Mouse (Mus musculus): ENCODE results near the gene Lfng.

Lfng gene

DNA sequence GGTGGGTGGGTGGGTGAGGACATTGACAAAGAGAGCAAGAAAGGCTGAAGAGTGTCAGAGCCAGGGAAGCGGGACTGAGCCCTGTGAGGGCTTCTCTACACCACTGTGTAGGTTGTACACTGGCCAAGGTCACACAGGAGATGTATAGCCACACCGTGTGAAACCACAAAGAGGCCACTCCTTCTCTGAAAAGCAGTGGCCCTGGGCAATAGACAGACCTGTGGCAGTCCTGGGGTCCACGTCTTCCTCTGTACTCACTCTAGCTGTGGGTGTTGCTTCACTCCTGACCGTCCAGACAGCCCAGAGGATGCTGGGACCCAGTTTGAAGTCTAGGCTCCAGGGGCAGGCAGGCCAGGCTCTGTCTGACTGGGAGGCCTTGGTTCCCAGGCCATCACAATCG lies 12.3 kb upstream of the Lfng start:
- DNase-seq (ENCODE audit: low spot score) = no peak

DNA sequence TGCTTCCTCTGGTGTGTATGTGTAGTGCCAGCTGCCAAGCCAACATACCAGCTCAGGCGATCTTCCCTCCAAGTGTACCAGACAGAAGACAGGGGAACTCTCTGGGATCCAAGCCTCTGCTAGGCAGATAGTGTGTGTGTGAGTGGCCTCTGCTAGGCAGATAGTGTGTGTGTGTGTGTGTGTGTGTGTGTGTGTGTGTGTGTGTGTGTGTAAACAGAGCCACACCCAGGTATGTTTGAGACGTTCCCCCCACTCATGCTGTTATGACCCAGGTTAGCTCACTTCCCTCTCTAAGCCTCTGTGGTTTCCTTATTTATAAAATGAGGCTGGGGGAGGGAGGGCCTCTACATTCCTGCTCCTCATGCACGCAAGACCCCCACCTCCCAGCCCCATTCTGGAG lies 10.7 kb upstream of the Lfng start:
- DNase-seq (ENCODE audit: low spot score) = no peak

DNA sequence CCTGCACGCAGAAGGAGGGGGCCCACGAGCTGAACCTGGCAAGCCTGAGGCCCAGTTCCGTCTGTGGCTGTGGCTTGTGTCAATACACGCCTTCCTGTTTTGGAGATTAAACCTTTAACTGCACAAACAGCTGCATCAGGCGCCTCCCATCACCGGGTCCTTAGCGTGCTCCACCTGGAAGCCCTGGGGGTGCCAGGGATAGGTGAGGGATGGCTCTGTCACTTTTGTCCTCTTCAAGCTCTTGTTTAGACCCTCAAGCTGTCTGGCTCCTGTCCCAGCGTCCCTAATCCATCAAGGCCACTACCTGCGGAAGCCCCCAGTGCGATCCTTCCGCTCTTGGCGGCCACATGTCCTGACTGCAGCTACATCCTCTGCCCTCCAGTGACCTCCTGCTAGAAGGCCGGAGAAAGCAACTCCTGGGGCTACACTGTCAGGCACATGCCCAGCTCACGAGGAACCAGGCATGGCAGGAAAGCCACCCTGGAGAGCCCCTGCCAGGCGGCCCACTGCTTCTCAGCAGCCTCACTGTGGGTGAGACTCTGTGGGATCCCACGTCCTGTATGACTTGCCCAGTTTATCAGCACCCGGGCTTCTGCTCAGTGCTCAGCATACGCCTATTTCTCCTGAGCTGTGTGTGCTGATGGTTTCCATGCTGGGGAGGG lies 10.1 kb upstream of the Lfng start:
- DNase-seq (ENCODE audit: low spot score) = peak; percentile 60

DNA sequence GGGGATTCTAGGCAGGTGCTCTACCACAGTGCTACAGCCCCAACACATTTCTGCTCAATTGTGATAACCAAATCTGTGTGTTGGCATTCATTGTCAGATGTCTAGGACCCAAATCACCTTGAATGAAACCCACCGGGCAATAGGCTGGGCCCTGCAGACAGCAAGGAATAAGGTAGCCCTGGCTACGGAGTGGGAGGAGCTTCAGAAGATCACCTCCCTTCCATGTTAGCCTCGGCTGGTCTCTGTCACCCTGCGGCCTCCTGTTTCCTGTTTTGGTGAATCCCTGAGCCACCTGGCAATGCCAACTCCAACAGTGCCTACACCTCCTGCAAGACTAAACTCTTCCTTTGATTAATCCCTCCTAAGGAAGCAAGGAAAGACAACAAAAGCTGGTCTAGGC lies 9.3 kb upstream of the Lfng start:
- no peak for DNase-seq (ENCODE audit: low spot score)

DNA sequence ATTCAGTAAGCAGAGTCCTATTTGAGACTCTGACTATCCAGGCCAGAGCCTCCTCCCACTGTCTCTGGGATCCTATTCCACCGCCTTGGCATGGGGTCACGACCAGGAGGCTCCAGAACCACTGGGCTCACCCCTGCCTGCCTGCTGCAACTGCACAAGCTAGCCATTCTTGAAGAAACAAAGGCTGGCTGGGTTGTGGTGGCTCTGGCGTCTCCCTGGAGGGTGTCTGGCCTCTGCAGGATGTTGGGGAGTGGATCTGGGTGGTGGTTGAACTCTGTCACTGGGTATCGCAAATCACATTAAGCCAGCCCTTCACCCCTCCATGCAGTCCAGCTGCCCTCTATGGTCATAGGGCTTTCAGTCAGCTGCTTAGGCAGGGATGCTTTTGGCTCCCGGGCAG lies 7.2 kb upstream of the Lfng start:
- no peak for DNase-seq (ENCODE audit: low spot score)

DNA sequence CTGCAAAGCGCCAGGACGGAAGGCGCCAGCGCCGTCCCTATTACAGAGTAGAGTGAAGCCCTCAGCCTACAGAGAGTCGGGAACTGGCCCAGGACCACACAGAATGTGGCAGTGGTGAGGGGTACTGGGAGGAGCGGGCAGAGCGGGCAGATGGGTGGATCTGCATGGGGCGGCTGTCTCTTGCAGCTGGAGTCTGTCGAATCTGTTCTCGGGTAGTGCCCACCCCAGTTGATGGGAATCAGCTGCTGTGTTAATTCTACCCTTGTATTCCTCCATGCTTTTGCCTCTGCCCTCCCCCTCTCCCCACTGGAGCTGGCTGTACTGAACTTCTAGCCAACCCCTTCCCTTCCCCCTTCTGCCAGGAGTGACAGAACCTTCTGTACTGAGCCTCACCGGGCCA lies 5.4 kb upstream of the Lfng start:
- DNase-seq (ENCODE audit: low spot score) = no peak

DNA sequence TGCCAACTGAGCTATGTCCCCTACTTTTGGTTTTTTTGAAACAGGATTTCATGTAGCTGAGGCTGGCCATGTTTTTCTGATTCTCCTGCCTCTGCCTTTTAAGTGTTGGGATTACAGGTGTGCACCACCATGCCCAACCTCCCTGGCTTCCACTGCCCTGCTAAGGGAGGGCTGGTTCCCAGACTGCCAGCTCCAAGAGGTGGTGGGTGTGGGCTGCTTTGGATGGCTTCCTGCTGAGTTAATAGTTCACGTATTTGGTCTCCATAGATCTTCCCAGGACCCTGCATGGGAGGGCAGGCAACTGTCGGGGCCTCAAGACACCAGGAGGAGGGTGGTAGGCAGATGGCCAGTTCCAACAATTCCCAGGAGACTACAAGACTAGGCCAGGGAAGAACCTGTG lies 4.6 kb upstream of the Lfng start:
- DNase-seq (ENCODE audit: low spot score) = no peak

DNA sequence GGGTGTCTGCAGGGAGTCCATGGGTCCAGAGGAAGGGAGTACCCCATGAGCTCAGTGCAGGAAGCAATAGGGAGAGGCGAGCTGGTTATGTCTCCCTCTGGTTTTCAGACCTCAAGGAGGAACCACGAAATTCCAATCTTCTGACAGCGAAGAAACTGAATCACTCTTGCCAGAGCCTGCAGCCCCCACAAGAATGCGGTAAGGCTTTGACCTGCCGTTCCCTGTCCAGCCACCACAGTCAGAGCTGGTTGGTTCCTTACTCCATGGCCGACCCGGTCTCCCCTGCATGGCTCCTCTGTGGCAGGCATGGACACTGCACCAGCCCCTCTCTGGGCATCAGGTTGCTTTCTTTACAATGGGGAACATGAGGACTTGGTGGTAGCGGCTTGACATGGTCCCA lies 2.7 kb upstream of the Lfng start:
- no peak for DNase-seq (ENCODE audit: low spot score)

DNA sequence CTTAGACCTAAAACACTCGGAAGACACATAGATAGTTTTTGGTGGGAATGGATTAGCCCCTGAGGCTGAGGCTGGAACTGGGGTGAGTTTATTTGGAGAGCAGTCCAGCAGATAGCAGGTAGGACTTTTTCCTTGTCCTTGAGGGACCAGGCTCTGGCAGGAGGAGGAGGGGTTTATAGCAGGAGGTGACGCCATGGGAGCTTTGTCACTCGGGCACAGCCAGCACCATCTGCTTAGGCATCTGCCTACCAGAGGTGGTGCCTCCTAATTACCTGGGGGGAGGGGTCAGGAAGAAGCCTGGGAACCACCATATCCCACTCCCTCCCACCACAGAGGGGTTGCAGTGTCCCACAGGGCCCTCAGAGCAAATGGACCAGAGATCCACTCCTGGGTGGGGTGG lies 1.9 kb upstream of the Lfng start:
- DNase-seq (ENCODE audit: low spot score) = no peak

DNA sequence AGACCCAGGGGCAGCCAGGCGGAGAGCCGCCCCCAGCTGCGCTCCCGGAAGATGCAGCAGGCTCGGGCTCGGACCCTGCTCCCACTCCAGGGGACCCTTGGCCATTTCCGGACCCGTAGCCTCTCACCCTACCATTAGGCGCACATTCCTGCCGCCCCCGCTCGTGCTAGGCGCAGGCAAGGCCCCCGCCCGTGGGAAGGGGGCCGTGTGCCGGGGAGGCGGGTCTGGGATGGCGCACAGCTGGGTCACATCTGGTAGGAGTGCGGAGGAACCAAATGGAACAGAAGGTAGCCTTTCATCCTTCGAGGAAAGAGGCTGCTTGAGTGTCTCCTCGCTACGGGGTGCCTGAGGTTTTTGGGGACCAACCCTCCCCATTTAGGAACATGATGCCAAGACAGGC lies 734 bp upstream of the Lfng start:
- DNase-seq (ENCODE audit: low spot score) = no peak

DNA sequence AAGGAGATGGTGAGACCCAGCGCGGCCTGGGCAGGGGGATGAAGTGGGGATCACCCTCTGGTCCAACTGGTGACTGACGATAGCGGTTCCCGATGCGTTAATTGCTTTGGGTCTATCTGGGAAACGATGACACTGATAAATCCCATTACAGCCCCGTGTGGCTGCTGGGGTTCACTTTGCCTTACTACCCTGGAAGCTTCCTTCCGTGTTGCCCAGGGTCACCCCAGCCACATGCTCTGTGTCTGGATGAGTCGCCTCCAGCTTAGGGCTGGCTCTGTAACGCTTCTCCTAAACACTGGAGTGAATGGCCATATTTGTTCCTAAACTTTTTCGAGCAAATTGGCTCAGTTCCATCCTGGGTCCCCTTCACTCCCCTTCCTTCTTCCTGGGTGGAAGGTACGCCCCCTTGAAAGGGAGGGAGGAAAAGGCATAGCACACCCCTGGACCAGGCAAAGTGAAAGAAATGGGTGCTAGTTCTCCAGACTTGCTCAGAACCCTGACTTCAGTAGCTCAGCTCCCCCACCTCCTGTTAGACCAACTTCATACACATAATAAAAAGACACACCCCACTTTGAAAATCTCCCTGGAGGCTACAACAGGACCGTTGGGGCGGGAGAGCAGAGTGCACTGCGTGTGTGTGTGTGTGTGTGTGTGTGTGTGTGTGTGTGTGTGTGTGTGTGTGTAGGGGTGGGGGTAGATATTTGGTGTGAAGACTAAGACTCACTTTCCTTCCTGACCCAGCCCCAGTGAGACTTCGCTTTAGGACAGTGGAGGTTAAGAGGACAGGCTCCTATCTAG lies 915 bp downstream of the Lfng start:
- DNase-seq (ENCODE audit: low spot score) = no peak

DNA sequence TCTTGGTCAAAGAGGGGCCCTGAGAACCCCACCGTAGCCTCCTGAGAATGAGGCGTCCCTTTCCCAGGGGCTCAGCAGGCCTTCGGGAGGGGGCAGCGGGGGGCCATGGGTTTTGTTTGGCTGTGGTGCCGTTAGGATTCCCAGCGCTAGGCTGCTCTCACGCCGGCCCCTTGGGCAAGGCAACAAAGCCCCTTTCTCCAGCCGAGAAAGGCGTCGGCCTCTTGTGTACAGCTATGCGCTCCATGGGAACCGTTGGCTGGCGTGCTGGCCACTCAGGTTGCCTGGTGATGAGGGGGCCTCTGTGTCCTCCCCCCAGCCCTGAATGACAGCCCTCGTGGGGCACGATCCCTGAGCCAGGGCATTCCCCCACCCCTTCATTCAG lies 1.5 kb downstream of the Lfng start:
- no peak for DNase-seq (ENCODE audit: low spot score)

DNA sequence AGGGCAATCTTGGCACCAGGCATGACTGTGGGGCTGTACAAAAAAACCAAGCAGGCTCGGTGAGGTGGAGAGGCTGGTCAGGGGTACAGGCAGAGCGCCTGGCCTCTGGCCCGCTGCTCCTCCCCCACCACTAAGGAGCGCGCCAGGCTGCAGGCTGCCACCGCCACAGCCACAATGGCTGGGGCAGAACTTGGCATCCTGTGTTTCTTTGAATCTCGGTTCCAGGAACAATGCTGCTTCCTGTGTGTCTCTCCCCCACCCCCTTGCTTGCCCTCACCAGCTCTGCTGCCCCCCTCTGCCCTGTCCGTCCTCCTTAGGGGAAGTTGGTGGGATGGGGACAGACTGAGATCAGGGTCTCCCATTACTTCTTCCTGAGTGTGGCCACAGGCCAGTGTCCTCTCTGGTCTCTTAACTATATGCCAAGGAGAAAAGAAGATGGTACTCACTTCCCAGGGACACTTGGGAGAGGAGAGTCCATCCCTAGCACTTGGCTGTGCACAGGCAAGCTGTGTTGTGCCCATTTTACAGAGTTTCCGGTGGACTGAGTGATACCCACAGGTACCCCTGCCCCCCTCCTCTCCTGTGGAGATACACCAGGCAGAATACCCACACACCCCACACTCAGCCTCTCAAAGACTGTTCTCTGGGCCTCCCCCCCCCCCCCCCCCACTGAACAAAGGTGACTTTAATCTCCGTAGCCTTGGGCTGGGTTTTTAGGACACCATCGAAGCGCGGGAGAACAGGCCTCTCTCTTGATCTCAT lies 2.6 kb downstream of the Lfng start:
- no peak for DNase-seq (ENCODE audit: low spot score)

DNA sequence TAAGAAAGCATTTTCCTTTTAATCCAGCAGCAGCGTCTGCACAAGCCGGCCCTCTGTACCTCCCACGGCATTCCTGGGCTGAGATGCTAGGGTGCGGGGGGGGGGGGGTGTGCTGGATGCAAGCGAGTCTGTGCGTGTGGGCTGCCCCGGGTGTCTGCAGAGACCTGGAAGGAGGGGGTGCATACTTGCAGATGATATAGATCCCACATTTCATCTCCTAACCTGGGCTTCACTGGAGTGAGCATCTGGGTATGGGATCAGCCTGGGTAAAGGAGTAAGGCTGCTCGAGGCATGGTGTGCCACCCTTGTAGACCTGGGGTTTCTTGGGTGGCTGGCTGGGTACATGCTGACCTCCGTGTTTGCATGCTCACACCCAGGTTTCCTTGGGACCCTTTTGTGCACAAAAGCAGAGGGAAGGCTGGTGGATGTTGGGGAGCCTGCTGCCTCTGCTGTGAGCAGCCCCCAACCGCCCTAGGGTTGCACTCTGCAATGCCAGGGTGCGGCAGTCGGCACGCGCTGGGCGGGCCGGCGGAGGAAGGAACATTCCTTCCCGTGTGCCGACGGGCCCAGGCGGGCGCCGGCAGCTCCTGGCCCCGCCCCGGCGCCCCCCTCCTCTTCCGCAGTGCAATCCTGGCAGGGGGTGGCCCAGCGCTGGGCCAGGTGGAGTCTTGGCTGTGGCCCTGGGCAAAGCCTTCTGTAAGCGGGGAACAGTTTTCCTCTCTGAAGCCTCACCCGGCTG lies 3.3 kb downstream of the Lfng start:
- DNase-seq (ENCODE audit: low spot score) = no peak

DNA sequence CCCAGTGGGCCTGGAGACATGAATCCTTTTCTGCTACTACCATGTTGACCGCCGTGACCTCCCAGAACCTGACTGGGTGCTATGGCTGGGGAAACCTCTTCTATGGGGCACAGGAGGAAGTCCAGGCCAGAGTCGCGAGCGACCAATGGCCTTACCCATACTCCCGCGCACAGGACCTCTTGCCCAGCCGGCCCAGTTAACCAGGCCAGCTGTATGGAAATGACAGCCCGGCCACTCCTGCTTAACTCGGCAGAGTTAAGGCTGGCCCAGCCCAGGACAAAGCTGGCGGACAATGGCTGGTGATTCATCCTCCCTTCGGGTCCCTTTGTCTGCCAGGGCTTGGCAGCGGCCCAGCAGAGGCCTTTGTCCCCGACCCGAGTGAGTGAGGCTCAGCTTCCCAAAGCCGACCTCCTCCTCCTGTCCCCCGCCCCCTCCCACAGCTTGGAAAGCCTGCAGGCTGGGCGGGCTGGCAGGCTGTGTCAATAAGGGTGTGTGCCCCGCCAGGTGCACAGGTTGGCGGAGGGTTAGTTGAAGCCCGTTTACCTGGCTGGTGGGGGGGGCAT lies 4.0 kb downstream of the Lfng start:
- DNase-seq (ENCODE audit: low spot score) = no peak

DNA sequence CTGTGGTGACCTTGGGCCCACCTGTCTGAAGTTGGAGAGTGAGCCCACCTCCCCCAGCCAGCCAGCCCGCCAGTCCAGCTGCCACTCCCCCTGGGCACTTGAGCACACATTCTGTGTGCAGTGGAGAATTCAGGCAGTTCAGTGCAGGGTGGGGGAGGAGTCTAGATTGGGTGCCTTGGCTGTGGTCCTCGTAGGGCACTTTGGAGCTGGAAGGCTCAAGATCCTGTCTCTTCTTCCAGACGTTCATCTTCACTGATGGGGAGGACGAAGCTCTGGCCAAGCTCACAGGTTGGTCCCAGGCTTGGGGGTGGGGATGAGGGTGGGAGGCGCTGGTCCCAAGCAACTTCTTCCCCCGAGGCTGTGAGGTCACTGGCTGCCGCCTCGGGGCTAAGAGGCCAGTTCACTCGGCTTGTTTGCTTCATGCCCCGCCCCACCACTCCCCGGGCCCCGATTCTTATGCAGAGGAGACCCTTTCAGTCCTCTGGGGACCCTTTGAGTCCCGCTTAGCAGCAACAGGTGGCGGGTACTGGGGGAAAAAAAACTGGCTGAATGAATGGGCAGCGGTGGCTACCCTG lies 4.6 kb downstream of the Lfng start:
- no peak for DNase-seq (ENCODE audit: low spot score)

DNA sequence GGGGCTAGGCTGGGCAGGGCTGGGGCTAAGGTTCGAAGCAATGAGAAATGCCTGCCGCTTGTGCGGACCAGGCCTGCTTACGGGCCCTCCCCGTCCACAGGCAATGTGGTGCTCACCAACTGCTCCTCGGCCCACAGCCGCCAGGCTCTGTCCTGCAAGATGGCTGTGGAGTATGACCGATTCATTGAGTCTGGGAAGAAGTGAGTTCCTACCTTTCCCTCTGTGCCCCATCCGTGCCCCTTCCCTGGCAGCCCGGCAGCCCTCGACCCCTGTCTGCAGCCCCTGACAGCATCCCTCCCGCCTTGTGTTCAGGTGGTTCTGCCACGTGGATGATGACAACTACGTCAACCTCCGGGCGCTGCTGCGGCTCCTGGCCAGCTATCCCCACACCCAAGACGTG lies 5.1 kb downstream of the Lfng start:
- no peak for DNase-seq (ENCODE audit: low spot score)

DNA sequence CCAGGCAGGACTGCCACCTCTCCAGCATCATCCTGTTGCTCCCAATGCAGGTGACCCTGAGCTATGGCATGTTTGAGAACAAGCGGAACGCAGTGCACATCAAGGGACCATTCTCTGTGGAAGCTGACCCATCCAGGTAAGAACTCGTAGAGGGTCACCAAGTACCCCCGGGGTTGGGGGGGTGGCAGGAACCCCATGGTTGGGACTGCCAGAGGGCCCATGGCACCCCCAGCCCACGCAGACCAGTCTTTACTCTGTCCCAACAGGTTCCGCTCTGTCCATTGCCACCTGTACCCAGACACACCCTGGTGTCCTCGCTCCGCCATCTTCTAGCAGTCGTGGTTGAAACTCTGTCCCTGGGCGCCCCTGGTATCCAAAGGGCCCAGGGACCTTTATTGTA lies 7.0 kb downstream of the Lfng start:
- DNase-seq (ENCODE audit: low spot score) = no peak

DNA sequence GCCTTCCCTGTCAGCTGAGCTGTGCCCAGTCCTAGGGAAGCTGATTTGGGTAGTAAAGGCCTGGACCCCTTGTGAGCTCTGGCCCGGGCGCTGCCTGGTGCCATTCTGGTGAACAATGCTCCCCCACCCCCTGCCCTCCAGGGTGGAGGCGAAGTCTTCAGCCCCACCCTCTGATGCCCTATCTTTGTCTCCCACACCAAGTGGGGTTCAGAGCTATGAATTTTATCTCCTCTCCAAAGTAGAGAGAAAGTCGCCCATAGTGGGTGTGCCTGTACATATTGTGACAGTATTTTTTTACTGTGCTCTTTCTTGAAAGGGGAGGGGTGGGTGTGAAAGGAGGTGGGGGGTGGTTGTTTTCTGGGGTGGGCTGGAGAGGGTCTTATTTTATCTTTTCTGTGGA lies 7.7 kb downstream of the Lfng start:
- DNase-seq (ENCODE audit: low spot score) = peak; percentile 73

DNA sequence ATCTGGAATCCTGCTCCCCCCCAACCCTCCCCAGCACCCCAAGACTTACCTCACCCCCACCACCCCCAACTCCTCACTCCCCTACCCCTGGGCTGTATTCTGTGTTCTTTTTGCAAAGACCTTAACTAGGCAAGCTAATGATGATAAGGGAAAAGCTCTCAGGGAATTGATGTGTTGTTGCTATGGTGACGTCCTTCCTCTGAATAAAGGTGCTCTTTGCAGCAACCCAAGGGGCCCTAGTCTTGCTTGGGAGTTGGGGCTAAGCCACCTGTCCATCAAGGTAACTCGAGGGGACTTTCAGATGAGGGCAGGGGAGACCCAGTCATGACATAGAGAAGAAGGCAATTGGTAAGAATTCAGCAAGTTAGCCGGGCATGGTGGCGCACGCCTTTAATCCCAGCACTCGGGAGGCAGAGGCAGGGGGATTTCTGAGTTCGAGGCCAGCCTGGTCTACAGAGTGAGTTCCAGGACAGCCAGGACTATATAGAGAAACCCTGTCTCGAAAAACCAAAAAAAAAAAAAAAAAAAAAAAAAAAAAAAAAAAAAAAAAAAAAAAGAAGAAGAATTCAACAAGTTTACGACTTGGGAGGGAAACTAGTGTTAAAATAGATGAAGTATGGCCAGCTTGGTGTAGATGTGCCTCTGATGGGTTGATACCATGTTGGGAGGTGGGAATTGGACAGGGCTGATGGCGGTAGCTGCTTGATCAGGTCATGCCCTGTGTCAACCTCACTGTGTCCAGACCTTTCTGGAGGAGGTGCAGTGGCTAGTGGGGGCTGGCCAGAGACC lies 8.4 kb downstream of the Lfng start:
- no peak for DNase-seq (ENCODE audit: low spot score)

DNA sequence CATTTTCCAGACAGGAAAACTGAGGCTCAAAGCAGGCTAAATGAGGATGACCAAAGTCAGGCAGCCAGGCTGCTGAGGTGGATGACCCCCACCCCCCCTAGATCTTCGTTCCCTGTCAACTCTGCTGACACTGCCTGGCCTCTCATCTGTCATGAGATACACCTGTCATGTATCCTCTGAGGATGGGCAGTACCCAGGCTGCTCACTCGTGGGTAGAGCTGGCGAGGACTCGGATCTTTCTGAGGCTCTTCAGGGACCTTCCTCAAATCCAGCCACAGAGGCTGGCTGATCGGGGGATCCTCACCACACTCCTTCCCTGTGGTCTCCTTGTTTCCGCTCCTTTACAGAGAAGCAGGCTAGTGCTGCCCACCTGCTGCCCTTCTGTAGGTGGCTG lies 9.0 kb downstream of the Lfng start:
- DNase-seq (ENCODE audit: low spot score) = no peak
